Mouse (Mus musculus) thymus, postnatal 10 days (tissue): ENCODE results near the gene Atad2b.
"Not testable (repeated sequence)": the region's sequence is repeated elsewhere in the genome, so short reads cannot be mapped to it uniquely, and the experiment has no call there.

Experiments
- DNase-seq, 2 experiments: peaks; one replicate each; pipeline ENCODE4 v3.0.0; 2021; ENCODE audit warnings: low spot score in 2 of 2

Atad2b gene

DNA sequence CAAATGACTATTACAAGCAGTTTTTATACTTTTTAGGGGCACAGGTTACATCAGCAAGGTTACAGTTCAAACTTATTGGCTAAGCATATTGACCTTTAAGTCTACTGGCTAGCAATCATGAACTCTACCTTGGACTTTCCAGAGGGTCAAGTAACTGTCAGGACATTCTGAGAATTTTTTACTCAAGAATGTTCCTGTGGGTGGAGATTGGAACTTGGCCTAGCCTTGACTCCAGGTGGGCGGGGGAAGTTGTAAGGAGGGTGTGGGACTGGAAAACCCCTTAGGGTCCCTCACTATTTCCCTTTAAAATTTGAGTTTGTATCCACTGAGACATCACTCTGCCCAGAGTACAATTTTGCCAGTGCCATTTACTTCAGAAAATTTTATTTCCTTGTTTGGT lies 6.7 kb upstream of the Atad2b start:
- DNase-seq: not testable (repeated sequence)

DNA sequence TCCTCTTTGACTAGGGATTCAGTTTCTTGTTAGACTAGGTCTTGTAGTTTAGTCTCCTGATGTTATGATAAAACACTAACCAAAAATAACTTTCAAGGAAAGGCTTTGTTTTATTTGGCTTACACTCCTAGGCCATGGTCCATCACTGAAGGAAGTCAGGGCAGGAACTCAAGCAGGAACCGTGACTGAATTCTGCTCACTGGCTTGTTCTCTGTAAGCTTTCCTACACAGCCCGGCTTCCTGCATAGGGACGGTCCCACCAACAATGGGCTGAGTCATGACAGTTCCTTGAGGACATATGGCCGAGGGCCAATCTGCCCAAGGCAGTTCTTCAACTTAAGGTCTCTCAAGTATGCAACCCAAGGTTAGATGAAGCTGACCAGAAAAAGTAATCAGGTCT lies 5.4 kb upstream of the Atad2b start:
- no peak for DNase-seq

DNA sequence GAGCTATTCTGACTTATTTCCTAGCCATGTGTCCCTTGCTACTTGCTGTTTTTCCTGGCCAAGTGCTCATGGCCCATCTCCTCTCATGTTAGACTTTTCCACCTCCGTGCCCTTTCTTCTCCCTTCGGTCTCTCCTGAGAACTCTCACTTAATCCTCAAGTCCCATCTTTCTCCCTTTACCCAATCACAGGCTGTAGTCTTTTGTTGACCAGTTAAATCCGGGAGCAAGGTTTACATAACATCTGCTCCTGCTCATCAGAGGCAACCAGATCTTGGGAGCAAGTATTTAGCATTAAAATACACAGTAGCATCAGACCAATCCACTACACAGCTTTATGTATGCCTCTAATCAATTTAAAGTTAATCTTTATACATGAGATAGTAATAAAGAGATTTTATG lies 2.7 kb upstream of the Atad2b start:
- DNase-seq: no peak

DNA sequence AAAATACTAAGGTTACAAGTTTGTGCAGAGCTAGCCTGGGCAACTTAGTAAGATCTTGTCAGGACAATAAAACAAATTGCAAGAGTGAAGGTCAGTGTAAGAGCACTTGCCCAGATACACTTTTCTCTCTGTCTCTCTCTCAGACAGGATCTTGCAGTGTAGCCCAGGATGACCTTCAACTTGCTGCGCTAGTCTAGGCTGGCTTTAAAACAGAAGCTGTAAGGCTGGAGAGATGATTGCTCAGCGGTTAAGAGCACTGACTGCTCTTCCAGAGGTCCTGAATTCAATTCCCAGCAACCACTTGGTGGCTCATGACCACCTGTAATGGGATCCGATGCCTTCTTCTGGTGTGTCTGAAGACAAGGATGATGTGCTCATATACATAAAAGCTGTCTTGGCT lies 2.2 kb upstream of the Atad2b start:
- no peak for DNase-seq

DNA sequence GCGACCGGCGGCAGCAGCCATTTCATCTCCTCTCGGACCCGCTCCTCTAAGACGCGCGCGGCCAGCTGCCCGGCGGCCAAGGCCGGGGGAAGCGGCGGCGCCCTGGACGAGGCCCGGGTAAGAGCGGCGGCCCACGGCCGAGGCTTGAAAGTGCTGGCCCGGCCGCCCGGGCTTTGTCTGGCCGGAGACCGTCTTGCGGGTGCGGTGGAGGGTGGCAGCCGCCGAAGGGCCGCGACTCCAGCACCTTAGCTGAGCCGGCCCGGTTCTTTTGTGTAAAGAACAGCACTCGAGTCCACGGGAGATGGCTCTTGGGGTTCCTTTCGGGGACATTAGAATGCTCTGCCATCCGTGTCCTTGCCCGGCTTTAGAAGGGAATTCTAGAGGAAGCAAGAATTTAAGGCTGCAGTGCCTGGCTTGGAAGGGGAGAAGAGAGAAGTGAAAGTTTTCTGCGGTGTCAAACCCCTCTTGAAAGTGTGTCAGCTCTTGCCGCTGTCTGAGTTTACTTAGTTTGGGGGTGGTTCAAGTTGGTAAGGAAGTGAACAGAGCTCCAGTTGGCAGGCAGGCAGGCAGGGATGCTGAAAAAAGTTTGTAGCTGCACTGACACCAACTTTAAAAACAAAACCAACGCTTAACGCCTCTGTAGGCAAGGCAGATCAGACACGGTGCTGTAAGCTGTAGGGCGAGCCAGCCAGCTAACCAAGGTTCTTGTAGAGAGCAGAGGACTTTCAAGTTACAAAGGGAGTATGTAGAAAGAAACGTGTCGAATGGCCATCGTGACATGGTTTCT lies 845 bp downstream of the Atad2b start:
- peak; percentile 53 to 59 for DNase-seq

DNA sequence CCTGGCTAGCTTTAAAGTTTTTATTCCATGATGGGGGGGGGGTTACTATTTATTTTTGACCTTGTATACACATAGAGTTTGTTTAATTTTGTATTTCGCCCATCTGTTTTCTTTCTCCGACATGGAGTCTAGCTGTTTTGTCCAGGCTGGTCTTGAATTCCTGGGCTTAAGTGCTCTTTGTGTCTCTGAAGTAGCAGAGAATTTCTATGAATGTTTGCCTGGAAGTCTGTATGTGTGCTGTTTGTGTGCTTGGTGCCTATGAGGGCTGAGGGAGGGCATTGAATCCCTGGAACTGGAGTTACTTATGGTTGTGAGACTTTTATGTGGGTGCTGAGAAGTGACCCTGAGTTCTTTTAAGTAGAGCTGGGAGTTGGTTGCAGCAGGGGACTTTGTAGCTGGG lies 11.0 kb downstream of the Atad2b start:
- no peak for DNase-seq

DNA sequence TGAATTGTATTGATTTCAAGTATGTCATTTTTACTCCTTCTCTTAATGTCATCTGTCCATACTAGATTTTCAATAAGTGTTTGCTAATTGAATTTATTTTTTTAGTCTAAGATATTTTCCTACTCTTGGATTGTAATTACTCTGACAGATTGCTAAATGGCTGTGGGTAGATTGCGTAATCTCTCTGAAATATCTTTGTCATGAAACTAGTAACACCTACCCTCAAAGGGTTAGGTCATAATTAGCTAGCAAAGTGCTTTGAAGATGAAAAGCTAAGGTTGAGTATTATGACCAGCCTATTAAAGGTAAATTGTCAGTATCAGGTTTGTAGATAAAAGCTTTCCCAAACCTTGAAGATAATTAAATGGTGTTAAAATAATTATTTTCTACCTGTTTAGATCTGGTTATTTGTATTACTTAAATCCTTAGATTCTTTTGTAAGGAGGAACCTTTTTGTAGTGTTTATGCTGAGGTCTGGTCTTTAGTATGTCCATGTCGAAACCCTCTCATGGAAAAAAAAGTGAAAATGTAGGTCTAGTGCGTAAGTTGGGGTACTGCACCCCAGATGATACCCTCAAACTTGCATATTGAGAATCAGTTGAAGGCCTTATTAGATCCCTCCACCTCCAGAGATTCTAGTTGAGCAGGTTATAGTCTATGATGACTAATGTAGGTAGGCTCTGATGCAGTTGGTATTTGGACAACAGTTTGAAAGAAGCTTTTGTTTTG lies 13.8 kb downstream of the Atad2b start:
- no peak for DNase-seq

DNA sequence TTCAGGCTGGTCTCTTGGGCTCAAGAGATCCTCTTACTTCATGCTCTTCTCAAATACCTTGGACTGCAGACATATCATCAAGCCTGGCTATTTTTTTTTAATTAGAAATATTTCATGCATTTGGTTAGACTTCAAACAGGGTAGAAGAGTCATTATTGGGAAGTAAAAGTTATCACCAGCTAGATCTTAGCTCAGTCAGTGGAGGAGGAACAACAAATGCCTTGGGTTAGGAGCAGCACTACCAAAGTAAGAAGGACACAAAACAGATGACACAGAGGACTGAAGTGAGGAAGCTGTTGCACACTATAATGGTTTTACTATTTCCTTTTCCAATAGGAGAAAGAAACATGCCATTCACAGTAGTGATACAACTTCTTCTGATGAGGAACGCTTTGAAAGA lies 35.1 kb downstream of the Atad2b start:
- no peak for DNase-seq

DNA sequence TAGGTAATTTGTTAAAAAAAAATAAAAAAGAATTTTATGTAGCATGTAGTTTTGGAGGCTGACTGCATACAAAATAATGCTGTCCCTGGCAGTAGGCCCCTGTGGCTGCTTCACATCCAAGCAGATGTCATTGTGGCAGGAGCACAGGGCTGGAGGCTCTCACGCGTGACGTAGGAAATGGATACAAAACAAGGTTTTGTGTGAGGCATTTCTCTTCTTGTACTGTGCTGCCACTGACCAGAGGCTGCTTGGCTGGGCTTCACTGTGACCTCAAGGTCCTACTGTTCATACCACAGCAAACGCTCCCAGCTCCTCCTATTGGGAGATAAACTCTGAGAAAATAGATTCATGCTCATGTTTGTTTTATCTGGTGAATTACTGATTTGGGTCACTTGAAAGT lies 36.0 kb downstream of the Atad2b start:
- DNase-seq: no peak

DNA sequence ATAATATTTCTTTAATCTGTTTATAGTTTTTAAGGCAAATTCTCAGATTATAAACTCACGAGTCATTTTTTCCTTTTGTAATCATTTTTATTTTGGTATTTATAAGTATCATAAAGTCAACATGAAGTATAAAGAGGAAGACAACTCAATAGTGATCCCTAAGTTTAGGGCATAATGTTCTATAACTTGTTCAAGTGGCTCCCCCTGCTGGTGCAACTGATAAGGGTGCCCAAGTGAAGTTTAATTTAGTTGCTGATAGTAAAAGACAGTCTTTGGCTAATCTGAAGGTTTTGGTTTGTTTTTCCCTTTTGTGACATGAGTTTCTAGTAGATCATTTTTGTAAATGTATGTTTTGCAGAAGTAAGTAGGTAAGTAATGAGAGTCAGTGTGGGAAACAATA lies 55.8 kb downstream of the Atad2b start:
- peak; percentile 47 to 81 for DNase-seq

DNA sequence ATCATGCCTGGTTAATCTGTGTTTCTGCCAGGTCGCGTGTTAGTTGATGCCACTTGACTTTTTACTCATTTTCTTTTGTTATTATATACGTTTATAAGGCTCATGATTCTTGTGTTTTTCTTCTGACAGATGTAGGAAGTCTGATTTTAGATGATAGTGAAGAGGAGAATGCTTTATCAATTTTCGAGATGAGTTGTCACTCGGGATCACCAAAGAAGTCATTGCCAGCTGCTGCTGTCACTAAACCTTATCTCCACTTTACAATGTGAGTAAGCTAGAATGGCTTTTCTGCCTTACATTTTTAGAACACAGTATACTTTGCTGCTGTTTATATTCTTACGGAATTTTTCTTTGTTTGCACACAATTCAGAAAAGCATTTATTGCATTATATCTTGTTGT lies 61.2 kb downstream of the Atad2b start:
- no peak for DNase-seq

DNA sequence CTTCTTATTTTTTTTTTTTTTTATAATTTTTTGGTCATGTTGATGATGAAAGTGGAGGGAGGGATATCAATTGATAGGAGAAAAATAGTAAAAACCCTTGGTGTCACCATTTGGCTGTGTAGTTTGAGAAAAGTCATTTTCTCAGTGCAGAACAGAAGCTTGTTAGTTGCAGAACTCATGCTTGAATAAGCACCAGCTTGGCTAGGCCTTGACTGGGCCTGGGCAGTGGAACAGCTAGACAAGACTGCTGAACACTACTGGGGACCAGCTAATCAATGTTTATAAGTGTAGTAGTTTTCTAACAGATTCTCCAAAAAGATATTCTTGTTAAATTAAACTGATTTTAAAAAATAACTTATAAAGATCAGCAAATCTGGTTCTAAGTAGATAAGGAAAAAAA lies 79.8 kb downstream of the Atad2b start:
- no peak for DNase-seq

DNA sequence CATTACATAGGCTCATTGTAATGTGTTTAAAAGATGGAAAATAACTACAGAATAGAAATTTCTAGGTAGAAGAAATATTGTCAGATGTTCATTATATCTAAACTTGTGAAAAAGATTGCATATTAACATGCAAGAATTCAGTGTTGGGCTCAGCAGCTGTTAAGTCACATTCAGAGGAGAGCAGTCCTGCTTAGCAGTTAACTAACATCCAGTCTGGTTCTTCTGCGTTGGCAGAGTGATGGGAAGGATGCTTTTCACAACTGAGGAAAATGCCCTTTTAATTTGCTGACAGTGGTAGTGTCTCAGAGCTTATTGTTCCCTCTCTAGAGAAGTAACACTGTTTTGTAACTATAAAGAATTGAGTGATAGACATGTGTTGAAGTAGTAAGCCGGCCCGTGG lies 88.2 kb downstream of the Atad2b start:
- no peak for DNase-seq

DNA sequence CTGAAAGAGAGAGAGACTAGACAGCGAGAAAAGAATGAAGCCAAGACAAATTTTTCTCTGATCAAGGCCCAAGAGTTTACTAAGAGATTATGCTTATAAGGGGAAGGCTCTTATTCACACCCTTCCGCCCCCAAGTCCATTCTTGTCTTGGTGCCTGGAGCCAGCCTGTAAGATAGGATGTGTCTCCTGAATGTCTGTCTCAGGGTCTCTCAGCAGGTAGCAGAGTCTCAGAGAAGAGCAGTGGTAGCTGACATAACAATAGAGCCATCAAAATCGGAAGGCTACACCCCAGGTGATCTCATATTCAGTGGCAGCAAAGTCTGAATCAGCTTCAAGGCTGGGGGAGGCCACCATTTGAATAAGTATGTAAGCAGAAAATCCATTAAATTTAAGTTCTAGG lies 88.6 kb downstream of the Atad2b start:
- DNase-seq: not testable (repeated sequence)

DNA sequence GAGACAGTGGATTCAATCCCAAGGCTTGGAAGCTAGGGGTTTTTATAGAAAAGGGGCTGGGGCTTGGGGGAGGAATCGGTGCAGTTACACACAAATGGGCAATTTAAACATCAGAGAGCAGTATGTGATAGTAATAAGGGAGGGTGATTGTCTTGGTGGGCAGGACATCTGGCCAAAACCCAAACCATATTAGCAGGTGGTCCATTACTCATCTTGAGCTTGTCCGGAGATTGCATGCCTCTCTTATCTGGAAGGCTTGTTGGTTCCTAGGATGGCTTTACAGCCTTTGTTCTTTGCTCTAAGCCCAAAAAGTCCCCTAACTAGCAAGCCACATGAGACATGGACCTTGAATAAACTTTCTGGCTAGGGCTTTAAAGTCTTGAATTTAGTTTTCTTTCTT lies 91.5 kb downstream of the Atad2b start:
- DNase-seq: not testable (repeated sequence)

DNA sequence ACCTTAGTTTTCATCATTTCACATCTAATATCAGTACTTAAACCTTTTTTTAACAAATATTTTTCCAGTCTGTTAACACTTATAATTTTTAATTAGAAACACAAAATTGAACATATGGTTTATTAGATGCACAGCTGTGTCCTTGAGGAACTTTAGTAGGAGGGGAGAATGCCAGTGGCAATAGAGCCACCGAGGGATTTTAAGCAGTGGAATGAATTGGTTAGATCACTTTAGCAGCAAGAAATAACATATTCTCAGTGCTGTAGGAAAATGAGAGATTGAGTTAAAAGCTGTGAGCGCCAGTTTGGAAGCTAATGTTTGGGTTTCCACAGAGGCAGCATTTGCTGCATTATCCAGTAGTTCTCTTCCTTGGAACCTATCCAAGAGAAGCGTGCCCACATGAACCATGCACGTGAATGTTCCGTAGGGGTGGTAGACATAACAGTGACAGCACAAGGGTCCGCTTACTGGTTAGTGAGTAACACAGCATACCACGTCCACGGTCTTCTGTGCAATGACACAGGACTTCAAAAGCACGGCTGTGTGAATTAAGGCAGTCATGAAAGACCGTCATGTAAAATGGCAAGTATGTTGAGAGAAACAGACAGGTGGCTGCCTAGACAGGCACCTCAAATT lies 108.2 kb downstream of the Atad2b start:
- DNase-seq: no peak

DNA sequence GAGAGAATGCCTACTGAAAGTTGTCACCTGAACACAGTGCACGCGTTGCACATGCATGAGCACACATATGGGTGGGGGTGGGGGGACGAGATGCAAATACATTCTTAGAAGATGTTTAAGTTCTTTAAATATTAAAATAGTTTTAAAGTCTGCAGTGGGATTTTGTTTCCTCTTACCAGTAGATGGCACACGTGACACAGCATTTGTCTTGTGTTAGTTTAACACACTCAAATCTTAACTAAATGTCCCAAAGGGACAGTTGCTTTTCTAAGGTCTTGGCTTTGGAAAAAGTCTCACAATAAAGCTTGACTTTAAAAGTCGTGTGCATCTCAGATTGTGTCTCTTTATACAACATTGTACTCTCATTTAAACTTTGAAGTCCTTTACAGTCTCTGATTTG lies 111.9 kb downstream of the Atad2b start:
- no peak for DNase-seq

DNA sequence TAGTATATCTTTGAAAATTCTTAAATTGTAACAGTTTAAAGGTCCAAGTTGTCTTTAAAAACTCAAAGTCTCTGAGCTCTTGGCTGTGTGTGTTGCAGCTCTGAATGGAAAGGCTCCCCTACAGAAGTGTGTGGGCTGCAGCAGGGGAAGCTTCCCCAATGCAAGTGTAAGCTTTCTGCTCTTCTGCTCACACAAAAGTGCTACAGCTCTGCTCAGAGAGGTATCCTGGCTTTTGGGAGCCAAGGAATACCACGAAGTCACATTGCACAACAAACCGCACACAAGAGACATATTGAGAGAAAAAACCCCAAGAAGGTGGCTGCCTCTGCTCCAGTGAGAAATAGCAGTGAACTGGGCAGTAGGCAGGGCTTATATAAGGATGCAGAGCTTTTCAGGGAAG lies 120.9 kb downstream of the Atad2b start:
- no peak for DNase-seq

DNA sequence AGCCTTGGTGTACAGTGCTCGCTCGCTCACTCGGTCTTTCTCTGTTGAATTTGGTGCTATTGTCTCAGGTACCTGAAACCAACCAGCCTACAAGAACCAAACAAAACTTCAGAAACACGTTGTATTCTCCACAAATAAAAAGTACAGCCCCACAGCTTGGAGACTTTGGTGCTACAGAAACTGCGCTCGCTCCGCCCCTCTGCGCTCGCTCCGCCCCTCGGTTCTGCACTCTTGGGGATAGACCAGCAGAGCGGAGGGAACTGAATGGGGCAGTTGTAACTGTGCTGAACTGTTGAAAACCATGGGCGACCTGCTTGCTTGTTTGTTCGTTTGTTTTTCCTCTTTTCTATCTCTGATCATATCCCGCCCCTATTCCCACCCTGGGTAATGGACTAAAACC lies 127.0 kb downstream of the Atad2b start:
- no peak for DNase-seq

DNA sequence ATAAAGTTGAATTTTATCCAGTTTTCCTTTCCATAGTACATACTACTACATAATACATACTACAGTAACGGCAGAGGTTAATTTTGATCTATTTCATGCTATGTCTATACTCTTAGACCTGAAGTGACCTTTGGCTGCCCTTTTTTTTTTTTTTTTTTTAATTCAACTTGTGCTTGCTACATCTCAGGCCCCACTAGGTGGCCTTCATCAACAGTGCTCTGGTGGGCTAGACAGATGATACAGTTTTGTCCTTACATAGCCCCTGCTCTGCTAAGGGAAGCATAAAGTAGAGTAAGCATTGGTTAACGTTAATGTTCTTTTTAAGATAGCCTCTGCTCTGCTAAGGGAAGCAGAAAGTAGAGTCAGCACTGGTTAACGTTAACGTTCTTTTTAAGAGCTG lies 131.0 kb downstream of the Atad2b start:
- DNase-seq: no peak

DNA sequence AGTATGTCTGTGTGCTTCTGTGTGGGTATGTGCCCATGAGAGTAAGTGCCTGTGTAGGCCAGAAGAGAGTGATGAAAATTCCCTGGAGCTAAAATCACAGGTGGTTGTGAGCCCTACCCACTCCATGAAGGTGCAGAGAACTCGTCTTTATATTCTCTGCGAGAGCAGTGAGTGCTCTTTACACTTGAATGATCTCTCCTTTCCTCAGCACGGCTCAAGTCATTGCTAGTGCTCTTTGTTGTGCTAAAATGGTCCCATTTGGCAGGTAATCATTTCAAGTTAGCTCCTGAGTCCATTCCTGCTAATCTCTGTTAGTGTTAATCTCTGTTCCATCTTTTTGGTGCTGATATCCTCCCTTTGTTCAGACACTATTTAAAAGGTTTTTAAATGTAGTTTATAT lies 150.4 kb downstream of the Atad2b start:
- no peak for DNase-seq

DNA sequence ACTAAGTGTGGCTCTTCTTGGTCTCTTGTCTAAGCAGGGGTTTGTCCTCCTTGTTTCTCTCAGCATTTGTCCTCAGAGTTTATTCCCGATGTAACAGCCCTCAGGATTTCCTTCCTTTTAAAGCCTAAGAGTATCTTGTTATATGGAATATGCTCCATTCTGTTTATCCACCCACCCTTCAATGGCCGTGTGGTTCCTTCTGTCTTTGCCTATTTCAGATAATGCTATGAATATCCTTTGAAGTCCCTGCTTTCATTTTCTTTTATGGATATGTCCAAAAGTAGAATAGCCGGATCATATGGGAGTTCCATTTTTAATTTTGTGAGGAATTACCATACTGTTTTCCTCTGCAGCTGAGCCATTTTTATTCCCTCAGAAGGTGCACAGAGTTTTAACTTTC lies 153.0 kb downstream of the Atad2b start:
- no peak for DNase-seq

DNA sequence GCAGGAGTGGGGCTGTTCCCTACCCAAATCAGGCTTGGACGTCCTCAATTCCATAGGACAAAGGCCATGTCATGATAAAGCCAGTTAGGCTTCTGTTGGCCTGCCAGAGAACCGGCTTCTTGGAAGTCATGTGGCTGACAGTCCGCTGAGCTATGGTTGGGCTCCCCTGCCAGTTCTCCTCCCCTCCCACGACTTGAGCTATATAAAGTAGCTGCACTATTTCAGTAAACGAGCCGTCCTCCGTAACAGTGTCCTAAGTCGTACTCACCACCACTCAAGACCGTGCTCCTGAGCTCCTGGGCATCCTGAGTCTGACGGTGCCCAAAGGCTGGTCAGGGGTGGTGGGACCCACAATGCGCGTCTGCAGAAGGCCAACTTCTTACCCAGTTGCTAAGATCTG lies 156.0 kb downstream of the Atad2b start:
- no peak for DNase-seq
